Mouse (Mus musculus) bone marrow macrophage, adult 2 months (primary cell): Measurements from ENCODE around the gene P2rx1.

Source experiments
- CTCF ChIP-seq: IDR thresholded peaks from 2 replicates; pipeline ENCODE4 v1.5.1; 2012; ENCODE audit warnings: low read depth, mild to moderate bottlenecking, low read length, moderate library complexity
- POLR2A ChIP-seq: IDR thresholded peaks from 2 replicates; pipeline ENCODE4 v1.6.1; 2012; ENCODE audit warnings: mild to moderate bottlenecking, low read depth, low read length, borderline replicate concordance

- TF ChIP-seq CTCF (no peak), POLR2A (no peak)
Observed at GRCm38 (mm10) chr11:73052795-73053194, 53.9 kb downstream of the P2rx1 start.
